Mouse (Mus musculus) liver, adult 2 months (tissue): Measurements from ENCODE around the gene Gm28308.

Experiments
- CTCF ChIP-seq: fragments of 200-500 bp; IDR thresholded peaks from 2 replicates; pipeline ENCODE4 v1.5.1; 2011; ENCODE audit warnings: low read depth, low read length, control low read depth
- POLR2A ChIP-seq: fragments of 200-500 bp; IDR thresholded peaks from 2 replicates; pipeline ENCODE4 v1.6.1; 2011; ENCODE audit warnings: low read length, control low read depth; ENCODE audit not compliant: insufficient read depth; ENCODE audit errors: extremely low read depth

DNA sequence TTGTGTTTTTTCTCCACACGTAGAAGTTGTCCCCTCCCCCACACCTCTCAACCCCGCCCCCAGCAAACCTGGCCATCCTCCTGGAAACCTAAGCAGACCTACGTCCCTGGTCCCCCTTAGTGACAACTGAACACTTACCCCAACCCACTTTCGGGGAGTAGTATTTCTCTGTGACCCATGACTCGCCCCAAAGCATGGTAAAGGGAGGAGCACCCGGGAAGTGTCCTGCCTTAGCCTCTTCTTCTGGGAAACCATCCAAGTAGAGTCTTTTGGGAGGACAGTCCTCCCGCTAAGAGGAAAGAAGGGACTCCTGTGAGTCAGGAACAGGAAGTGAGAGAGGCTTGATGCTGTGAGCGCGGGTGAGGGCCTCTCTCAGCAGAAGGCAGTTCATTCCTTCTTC, 53.2 kb downstream of the Gm28308 start:
- TF ChIP-seq CTCF = no peak
- no peak for TF ChIP-seq POLR2A
